Mouse (Mus musculus) midbrain, embryonic 12.5 days (tissue): ENCODE data around the gene Zfp42. TPM values are rescaled to one million over a fixed set of nuclear protein-coding genes. Genes with fewer than 3 reads are reported as not detected.
"Not testable (repeated sequence)": the region's sequence is repeated elsewhere in the genome, so short reads cannot be mapped to it uniquely, and the experiment has no call there.

Source experiments
- ATAC-seq: fragments of 200-750 bp; cut with Nextera tagmentation; 2 replicates; pipeline ENCODE4 v1.8.0; 2017; ENCODE audit warnings: low read depth, moderate TSS enrichment, moderate library complexity; ENCODE audit not compliant: low FRiP score
- H3K27ac ChIP-seq: fragments of 300-500 bp; sonication (generic); replicated peaks from 2 replicates; pipeline ENCODE4 v1.5.1; 2016; ENCODE audit warnings: mild to moderate bottlenecking
- H3K27me3 ChIP-seq: fragments of 300-500 bp; sonication (generic); 2 replicates; pipeline ENCODE4 v1.6.1; 2016; ENCODE audit warnings: mild to moderate bottlenecking
- H3K36me3 ChIP-seq: fragments of 300-500 bp; sonication (generic); 2 replicates; pipeline ENCODE4 v1.6.1; 2016
- H3K4me1 ChIP-seq: fragments of 300-500 bp; sonication (generic); 2 replicates; pipeline ENCODE4 v1.6.1; 2016
- H3K4me2 ChIP-seq: fragments of 300-500 bp; sonication (generic); replicated peaks from 2 replicates; pipeline ENCODE4 v1.6.1; 2016; ENCODE audit warnings: mild to moderate bottlenecking, moderate library complexity
- H3K4me3 ChIP-seq: fragments of 300-500 bp; sonication (generic); 2 replicates; pipeline ENCODE4 v1.5.1; 2016; ENCODE audit warnings: mild to moderate bottlenecking
- H3K9ac ChIP-seq: fragments of 300-500 bp; sonication (generic); replicated peaks from 2 replicates; pipeline ENCODE4 v1.6.1; 2016; ENCODE audit warnings: mild to moderate bottlenecking, moderate library complexity
- H3K9me3 ChIP-seq: fragments of 300-500 bp; sonication (generic); 2 replicates; pipeline ENCODE4 v1.6.1; 2016; ENCODE audit warnings: mild to moderate bottlenecking
- WGBS: fragments of 180-500 bp; shearing (Covaris S2); methylation state at CpG from one replicate; pipeline ENCODE4 v1.1.7; 2016; 5-methylcytosine and 5-hydroxymethylcytosine counted together
- polyA plus RNA-seq: library from polyadenylated mRNA; unstranded; fragments of >200 nt; fragmentation: Nextera tagmentation; extraction: Ambion mirVana; gene quantifications from 2 replicates; pipeline ENCODE4 v1.2.1, GENCODE M21; 2016

Zfp42 gene
- not detected in 2 replicates for polyA plus RNA-seq

DNA sequence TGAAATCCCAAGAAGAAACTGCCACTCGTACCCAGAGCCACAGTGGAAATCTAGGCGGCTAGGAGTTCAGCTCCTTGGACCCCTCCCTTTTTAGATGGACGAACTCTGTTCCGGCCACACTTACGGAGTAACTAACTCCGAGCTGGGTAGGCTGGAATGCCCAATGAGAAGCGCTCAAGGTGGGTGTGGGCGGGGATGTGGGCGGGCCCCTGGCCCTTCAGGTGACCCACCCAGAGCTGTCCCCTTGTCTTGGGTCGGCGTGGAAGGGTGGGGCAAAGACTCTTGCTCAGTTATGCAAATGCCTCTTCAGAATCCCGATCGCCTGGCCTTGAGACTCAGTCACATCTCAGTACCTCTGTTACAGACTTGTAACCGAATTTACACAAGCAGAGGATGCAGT lies at the start of gene Zfp42:
Gene Zfp42 (minus strand): TSS at position 85 of the 400 bp plus-strand sequence.
- no peaks in the 10 kb centered on the region for H3K27me3 ChIP-seq
- H3K4me2 ChIP-seq: no peak within 1 kb of the TSS
- no peak for ATAC-seq
- H3K27ac ChIP-seq: no peak within 1 kb of the TSS
- no peak within 1 kb of the TSS for H3K9ac ChIP-seq
- H3K4me3 ChIP-seq: no peak within 1 kb of the TSS
- no peaks in the 10 kb centered on the region for H3K36me3 ChIP-seq
- H3K9me3 ChIP-seq: peaks cover 7% of the 10 kb centered on the region; the same call in 1 of the 2 replicates
- 44% methylated on average over 14 of the region's 14 CpGs for WGBS
- H3K4me1 ChIP-seq: no peaks in the 10 kb centered on the region

- Histone ChIP-seq H3K36me3 (no peaks in the 10 kb centered on the region), H3K9ac (no peak overlapping the region), H3K4me1 (0 out of 2 replicates have a peak, but pooled peaks cover 4% of the 10 kb centered on the region), H3K4me3 (no peak overlapping the region), H3K27ac (no peak overlapping the region), H3K4me2 (no peak overlapping the region), H3K9me3 (no peaks in the 10 kb centered on the region), H3K27me3 (no peaks in the 10 kb centered on the region)
- 59% methylated on average over 12 of the region's 12 CpGs for WGBS
- peak; percentile 66; the same call in 1 of the 2 replicates for ATAC-seq
Observed at GRCm38 (mm10) chr8:43356069-43356770, 49.4 kb upstream of the Zfp42 start.

DNA sequence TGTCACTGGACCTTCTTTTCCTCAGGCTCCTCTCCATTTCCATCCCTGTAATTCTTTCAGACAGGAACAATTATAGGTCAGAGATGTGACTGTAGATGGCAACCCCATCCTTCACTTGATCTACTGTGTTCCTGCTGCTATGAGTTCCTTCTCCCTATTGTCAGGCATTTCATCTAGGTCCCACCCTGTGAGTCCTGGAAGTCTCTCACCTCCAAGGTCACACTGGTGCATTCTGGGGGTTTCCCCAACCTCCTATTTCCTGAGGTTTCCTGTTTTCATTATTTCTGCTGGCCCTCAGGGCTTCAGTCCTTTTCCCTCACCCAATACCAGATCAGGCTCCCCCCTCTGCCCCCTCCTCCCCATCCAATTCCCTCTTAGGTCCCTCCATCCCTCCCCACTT lies 45.5 kb upstream of the Zfp42 start:
- not testable (repeated sequence) for H3K9me3 ChIP-seq, ATAC-seq, H3K27me3 ChIP-seq, H3K27ac ChIP-seq, H3K36me3 ChIP-seq, H3K9ac ChIP-seq, H3K4me3 ChIP-seq, H3K4me2 ChIP-seq, H3K4me1 ChIP-seq

GRCm38 (mm10) chr8:43338555-43338954 lies 31.8 kb upstream of the Zfp42 start:
- Histone ChIP-seq H3K4me2 (no peak overlapping the region), H3K4me3 (no peak overlapping the region), H3K9ac (no peak overlapping the region), H3K27me3 (no peaks in the 10 kb centered on the region), H3K9me3 (no peaks in the 10 kb centered on the region), H3K27ac (no peak overlapping the region), H3K36me3 (no peaks in the 10 kb centered on the region), H3K4me1 (no peaks in the 10 kb centered on the region)
- no peak for ATAC-seq
- 82% methylated on average over 5 of the region's 5 CpGs for WGBS

- Histone ChIP-seq H3K9ac (no peak overlapping the region), H3K27me3 (no peaks in the 10 kb centered on the region), H3K9me3 (no peaks in the 10 kb centered on the region), H3K4me2 (no peak overlapping the region), H3K4me1 (no peaks in the 10 kb centered on the region), H3K36me3 (no peaks in the 10 kb centered on the region), H3K27ac (no peak overlapping the region), H3K4me3 (no peak overlapping the region)
- 60% methylated on average over 4 of the region's 4 CpGs for WGBS
- no peak for ATAC-seq
Observed at GRCm38 (mm10) chr8:43333465-43333864, 26.7 kb upstream of the Zfp42 start.

- H3K27ac ChIP-seq: no peak overlapping the region
- 95% methylated on average over 7 of the region's 7 CpGs for WGBS
- no peaks in the 10 kb centered on the region for H3K36me3 ChIP-seq
- ATAC-seq: no peak
- no peaks in the 10 kb centered on the region for H3K9me3 ChIP-seq
- no peak overlapping the region for H3K4me2 ChIP-seq
- no peak overlapping the region for H3K9ac ChIP-seq
- no peak overlapping the region for H3K4me3 ChIP-seq
- H3K4me1 ChIP-seq: no peaks in the 10 kb centered on the region
- no peaks in the 10 kb centered on the region for H3K27me3 ChIP-seq
Observed at GRCm38 (mm10) chr8:43331657-43332056, 24.9 kb upstream of the Zfp42 start.

GRCm38 (mm10) chr8:43329913-43330705 lies 23.3 kb upstream of the Zfp42 start:
- Histone ChIP-seq H3K9ac (no peak overlapping the region), H3K4me2 (no peak overlapping the region), H3K9me3 (no peaks in the 10 kb centered on the region), H3K27ac (no peak overlapping the region), H3K4me3 (no peak overlapping the region), H3K4me1 (no peaks in the 10 kb centered on the region), H3K36me3 (no peaks in the 10 kb centered on the region), H3K27me3 (no peaks in the 10 kb centered on the region)
- WGBS: 94% methylated on average over 21 of the region's 21 CpGs
- ATAC-seq: no peak

- H3K9me3 ChIP-seq: no peaks in the 10 kb centered on the region
- H3K4me2 ChIP-seq: no peak overlapping the region
- no peaks in the 10 kb centered on the region for H3K36me3 ChIP-seq
- ATAC-seq: no peak
- H3K4me3 ChIP-seq: no peak overlapping the region
- H3K27me3 ChIP-seq: no peaks in the 10 kb centered on the region
- no peak overlapping the region for H3K9ac ChIP-seq
- no peak overlapping the region for H3K27ac ChIP-seq
- no peaks in the 10 kb centered on the region for H3K4me1 ChIP-seq
- WGBS: 78% methylated on average over 10 of the region's 10 CpGs
Observed at GRCm38 (mm10) chr8:43328666-43329065, 21.9 kb upstream of the Zfp42 start.

DNA sequence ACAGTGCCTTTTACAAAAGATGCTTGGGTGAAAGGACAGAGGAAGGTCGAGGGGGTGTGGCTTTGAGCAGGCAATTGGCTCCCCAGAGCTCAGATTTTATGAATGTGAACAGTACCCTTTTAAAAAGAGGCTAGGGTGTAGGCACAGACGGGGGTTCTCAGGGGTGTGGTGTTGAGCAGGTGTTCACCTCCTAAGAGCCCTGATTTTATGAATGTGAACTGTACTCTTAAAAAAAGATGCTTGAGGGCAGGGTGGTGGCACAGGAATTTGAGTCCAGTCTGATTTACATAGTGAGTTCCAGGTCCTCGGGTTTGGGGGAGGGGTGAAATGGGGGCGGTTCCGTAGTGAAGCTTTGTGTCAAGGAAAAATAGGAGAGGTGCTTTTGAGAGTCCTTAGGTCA lies 14.0 kb upstream of the Zfp42 start:
- ATAC-seq: no peak

GRCm38 (mm10) chr8:43308213-43308612 lies 1.4 kb upstream of the Zfp42 start:
- no peaks in the 10 kb centered on the region for H3K4me1 ChIP-seq
- no peaks in the 10 kb centered on the region for H3K27me3 ChIP-seq
- no peak overlapping the region for H3K4me2 ChIP-seq
- 83% methylated on average over 2 of the region's 2 CpGs for WGBS
- no peak overlapping the region for H3K27ac ChIP-seq
- H3K36me3 ChIP-seq: no peaks in the 10 kb centered on the region
- peaks cover 7% of the 10 kb centered on the region; the same call in 1 of the 2 replicates for H3K9me3 ChIP-seq
- no peak overlapping the region for H3K4me3 ChIP-seq
- no peak for ATAC-seq
- H3K9ac ChIP-seq: no peak overlapping the region

More for the DNA sequence above, 14.0 kb upstream of the Zfp42 start:
- Histone ChIP-seq H3K9ac (no peak overlapping the region), H3K27ac (no peak overlapping the region), H3K36me3 (no peaks in the 10 kb centered on the region), H3K4me3 (no peak overlapping the region), H3K9me3 (no peaks in the 10 kb centered on the region), H3K4me2 (no peak overlapping the region), H3K27me3 (no peaks in the 10 kb centered on the region), H3K4me1 (no peaks in the 10 kb centered on the region)
- WGBS: 86% methylated on average over 5 of the region's 5 CpGs

DNA sequence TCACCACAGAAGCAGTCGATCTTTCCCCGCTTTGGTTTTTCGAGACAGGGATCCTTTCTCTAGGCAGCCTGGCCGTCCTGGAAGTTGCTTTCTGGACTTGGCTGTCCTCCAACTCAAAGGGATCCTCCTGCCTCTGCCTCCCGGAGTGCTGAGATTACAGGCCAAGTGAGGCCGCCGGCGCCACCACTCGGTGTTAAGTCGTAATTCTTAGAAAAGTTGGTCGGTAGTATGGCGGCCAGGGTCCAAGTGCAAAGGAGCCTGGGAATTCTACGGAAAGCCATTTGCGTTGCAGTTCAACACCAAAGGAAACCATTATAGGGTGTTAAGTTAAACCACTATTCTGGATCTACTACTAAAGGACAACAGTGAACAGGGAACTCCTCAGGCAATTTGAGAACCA lies 1.1 kb downstream of the Zfp42 start:
- Histone ChIP-seq H3K4me1 (no peaks in the 10 kb centered on the region), H3K4me2 (no peak overlapping the region), H3K27me3 (no peaks in the 10 kb centered on the region), H3K9me3 (peaks cover 7% of the 10 kb centered on the region; the same call in 1 of the 2 replicates), H3K27ac (no peak overlapping the region), H3K36me3 (no peaks in the 10 kb centered on the region), H3K9ac (no peak overlapping the region), H3K4me3 (no peak overlapping the region)
- 95% methylated on average over 14 of the region's 14 CpGs for WGBS
- no peak for ATAC-seq

- 72% methylated on average over 5 of the region's 5 CpGs for WGBS
- H3K4me1 ChIP-seq: no peaks in the 10 kb centered on the region
- no peak overlapping the region for H3K4me2 ChIP-seq
- H3K9me3 ChIP-seq: no peaks in the 10 kb centered on the region
- H3K9ac ChIP-seq: no peak overlapping the region
- H3K36me3 ChIP-seq: no peaks in the 10 kb centered on the region
- H3K4me3 ChIP-seq: no peak overlapping the region
- H3K27me3 ChIP-seq: no peaks in the 10 kb centered on the region
- no peak overlapping the region for H3K27ac ChIP-seq
- no peak for ATAC-seq
Observed at GRCm38 (mm10) chr8:43299796-43300195, 7.0 kb downstream of the Zfp42 start.
